In genomic region chr6:131386416-131387019, GRCm38 (mm10) we compare ENCODE assay signal across 8 mouse cellular contexts. TPM values are rescaled to one million over a fixed set of nuclear protein-coding genes. Genes with fewer than 3 reads are reported as not detected.
DNase-seq lines count a peak whose midpoint lies in the region; ATAC-seq and TF ChIP-seq lines count a peak whose summit lies in the region.

No protein-coding gene starts in this region.

- in situ Hi-C loops in ES-E14 (cut with MboI; ENCODE audit: low sequenced_read_pairs in 2 of 2, unreplicated experiment in 2 of 2) = no loop called here

- intact Hi-C loops in heart, postnatal 10 days (cut with DNase I) = no loop called here

- no peaks in the 10 kb centered on the region for H3K9me3 ChIP-seq in heart, embryonic 11.5 days (replicated peaks; ENCODE audit: control insufficient read depth, low read length)
- no peaks in the 10 kb centered on the region for H3K9me3 ChIP-seq in ES-E14 (ENCODE audit: control insufficient read depth, insufficient read depth, low read depth, low read length)
- no peaks in the 10 kb centered on the region for H3K9me3 ChIP-seq in heart, postnatal 0 days (replicated peaks; ENCODE audit: control insufficient read depth, low read length)

- WGBS in heart, embryonic 11.5 days (ENCODE audit: insufficient replicate concordance) = 38% methylated on average over 9 of the region's 9 CpGs
- 37% methylated on average over 9 of the region's 9 CpGs for WGBS in heart, postnatal 0 days
- WGBS in macrophage (ENCODE audit: missing documents) = 71% methylated on average over 8 of the region's 9 CpGs

- no peak for TF ChIP-seq CTCF in heart, postnatal 0 days (IDR thresholded peaks at IDR 0.05; ENCODE audit: low read depth)

- no peak for TF ChIP-seq EP300 in heart, postnatal 0 days (IDR thresholded peaks at IDR 0.05; ENCODE audit: low read depth)

- peak overlapping the region; percentile 81 for H3K4me3 ChIP-seq in heart, embryonic 11.5 days (ENCODE audit: low read depth, low read length)
- H3K4me3 ChIP-seq in ES-E14 (ENCODE audit: insufficient read depth in 1 of 2, low read depth in 1 of 2, low read length in 2 of 2, poor library complexity in 1 of 2, severe bottlenecking in 1 of 2) (peak overlapping the region; percentile 67 to 99), macrophage (ENCODE audit: inconsistent target) (peak overlapping the region; percentile 52; the same call in 1 of the 2 replicates)
- peak overlapping the region; percentile 73 for H3K4me3 ChIP-seq in heart, postnatal 0 days (ENCODE audit: low read depth, low read length)

- ATAC-seq in heart, embryonic 11.5 days (replicated peaks; ENCODE audit: insufficient number of reproducible peaks, low FRiP score, low TSS enrichment) = no peak
- no peak for ATAC-seq in heart, postnatal 0 days (ENCODE audit: insufficient read depth, low read depth)

- peak overlapping the region; percentile 92; the same call in 1 of the 2 replicates for H3K9ac ChIP-seq in heart, embryonic 11.5 days (ENCODE audit: low read depth, low read length)
- peak overlapping the region; percentile 99; the same call in 1 of the 2 replicates for H3K9ac ChIP-seq in ES-E14 (ENCODE audit: insufficient read depth, low read depth, low read length, poor library complexity, severe bottlenecking)
- H3K9ac ChIP-seq in heart, postnatal 0 days (replicated peaks; ENCODE audit: low read depth, low read length) = peak overlapping the region; percentile 95

- peak overlapping the region; percentile 90; the same call in 1 of the 2 replicates for H3K27ac ChIP-seq in heart, embryonic 11.5 days (ENCODE audit: low read depth, low read length)
- H3K27ac ChIP-seq in ES-E14 (ENCODE audit: insufficient read depth, low read depth, low read length, poor library complexity, severe bottlenecking) (no peak overlapping the region), macrophage (no peak overlapping the region)
- no peak overlapping the region; the same call in 1 of the 2 replicates for H3K27ac ChIP-seq in heart, postnatal 0 days (ENCODE audit: low read depth)

- H3K36me3 ChIP-seq in heart, embryonic 11.5 days (ENCODE audit: control insufficient read depth, insufficient read depth, low read length) = no peaks in the 10 kb centered on the region
- H3K36me3 ChIP-seq in ES-E14 (ENCODE audit: control insufficient read depth, insufficient read depth, low read length, poor library complexity, severe bottlenecking) (peaks cover 2% of the 10 kb centered on the region; the same call in 1 of the 2 replicates), macrophage (ENCODE audit: inconsistent target) (no peaks in the 10 kb centered on the region)
- H3K36me3 ChIP-seq in heart, postnatal 0 days (replicated peaks; ENCODE audit: control insufficient read depth, insufficient read depth, low read length) = no peaks in the 10 kb centered on the region; the same call in 1 of the 2 replicates

- H3K27me3 ChIP-seq in heart, embryonic 11.5 days (ENCODE audit: control insufficient read depth, insufficient read depth, low read length) = no peaks in the 10 kb centered on the region
- no peaks in the 10 kb centered on the region for H3K27me3 ChIP-seq in heart, postnatal 0 days (ENCODE audit: control insufficient read depth, insufficient read depth, low read length)

- H3K4me2 ChIP-seq in heart, embryonic 11.5 days = peak overlapping the region; percentile 91
- peak overlapping the region; percentile 88 for H3K4me2 ChIP-seq in heart, postnatal 0 days (ENCODE audit: low read depth, low read length)

- peaks cover 62% of the 10 kb centered on the region for H3K79me2 ChIP-seq in macrophage (ENCODE audit: inconsistent target)

- peaks cover 17% of the 10 kb centered on the region for H3K4me1 ChIP-seq in heart, embryonic 11.5 days (ENCODE audit: control insufficient read depth, insufficient read depth, low read length)
- peaks cover 9 to 15% of the 10 kb centered on the region in 2 experiments for H3K4me1 ChIP-seq in ES-E14 (ENCODE audit: control insufficient read depth in 2 of 2, insufficient read depth in 2 of 2, low read length in 2 of 2, poor library complexity in 1 of 2)
- H3K4me1 ChIP-seq in heart, postnatal 0 days (ENCODE audit: control insufficient read depth, insufficient read depth) = peaks cover 23% of the 10 kb centered on the region

- DNase-seq in heart, postnatal 10 days = no peak
- DNase-seq in ES-E14 (ENCODE audit: low read depth, low spot score) = no peak
- no peak for DNase-seq in heart, postnatal 0 days (ENCODE audit: low spot score)
- no peak for DNase-seq in adrenal gland, postnatal 25 days
- no peak for DNase-seq in c-Kit-positive CD71-positive TER-119-positive erythroid progenitor cells, embryonic 14.5 days (ENCODE audit: low spot score)
- no peak for DNase-seq in natural killer cell, adult 2 months (ENCODE audit: low spot score in 2 of 2)

TF ChIP-seq in ES-E14, 5 proteins besides CTCF, POLR2A, EP300 and RAD21:
- TF ChIP-seq HCFC1 (IDR thresholded peaks at IDR 0.05; ENCODE audit: borderline replicate concordance, insufficient read depth, low read length) (no peak), ZC3H11A (IDR thresholded peaks at IDR 0.05; ENCODE audit: borderline replicate concordance, low read depth, low read length) (no peak), ZNF384 (IDR thresholded peaks at IDR 0.05; ENCODE audit: low read depth, low read length) (no peak), CHD2 (IDR thresholded peaks at IDR 0.05; ENCODE audit: low read depth, low read length) (no peak), MAFK (IDR thresholded peaks at IDR 0.05; ENCODE audit: insufficient read depth, low read depth, low read length) (no peak)

RNA-seq across cellular contexts. Expression of gene Ybx3, which starts 1.8 kb away (rescaled TPM):
- 50.8 and 58.4 TPM in 2 replicates for polyA plus RNA-seq in heart, embryonic 11.5 days (2014; fragmentation: Nextera tagmentation; extraction: Ambion mirVana)
- 100 to 1,000 TPM; 235 to 248 TPM for total RNA-seq in heart, postnatal 10 days (2021)
- 275 and 332 TPM in 2 replicates for total RNA-seq in ES-E14 (2012; rRNA removed)
- total RNA-seq in heart, postnatal 0 days (2014; rRNA removed; ENCODE audit: low replicate concordance) = 194 and 238 TPM in 2 replicates
- polyA plus RNA-seq in heart, postnatal 0 days (2015; fragmentation: Nextera tagmentation; extraction: Ambion mirVana) = 54.6 and 61.7 TPM in 2 replicates
- 10 to 100 TPM in 23 of 26 experiments, 1 to 10 TPM in 3; 6.0 to 30.0 (median 15.5) TPM for total RNA-seq in macrophage (2018; cell fraction: chromatin; rRNA removed)
- total RNA-seq in macrophage (2018; cell fraction: cytosol; rRNA removed) = 10 to 100 TPM; 30.5 to 56.4 (median 36.4) TPM
- total RNA-seq in macrophage (2018; cell fraction: nucleus; rRNA removed) = 10 to 100 TPM in 25 of 26 experiments, 1 to 10 TPM in 1; 8.7 to 47.6 (median 16.4) TPM
- polyA plus RNA-seq in macrophage (2018) = 23.2 to 133 TPM (median 72.9 TPM) in 3 replicates
- total RNA-seq in adrenal gland, postnatal 25 days (2021) = 194 and 279 TPM in 2 replicates

RNA-seq across cellular contexts. Expression of gene Styk1, which starts 33.1 kb away (rescaled TPM):
- 0.73 and 0.94 TPM in 2 replicates for polyA plus RNA-seq in heart, embryonic 11.5 days (2014; fragmentation: Nextera tagmentation; extraction: Ambion mirVana)
- under 1 TPM; 0.14 to 0.20 TPM for total RNA-seq in heart, postnatal 10 days (2021)
- total RNA-seq in ES-E14 (2012; rRNA removed) = 1.3 and 1.4 TPM in 2 replicates
- 0.15 TPM in 1 of 2 replicates, not detected in the other for total RNA-seq in heart, postnatal 0 days (2014; rRNA removed; ENCODE audit: low replicate concordance)
- polyA plus RNA-seq in heart, postnatal 0 days (2015; fragmentation: Nextera tagmentation; extraction: Ambion mirVana) = 0.27 and 0.52 TPM in 2 replicates
- under 1 TPM in 5 of 26 experiments, not detected in 21; 0.32 to 0.68 (median 0.58) TPM for total RNA-seq in macrophage (2018; cell fraction: chromatin; rRNA removed)
- under 1 TPM in 1 of 26 experiments, not detected in 25; 0.05 TPM for total RNA-seq in macrophage (2018; cell fraction: cytosol; rRNA removed)
- total RNA-seq in macrophage (2018; cell fraction: nucleus; rRNA removed) = under 1 TPM in 1 of 26 experiments, not detected in 25; 0.69 TPM
- polyA plus RNA-seq in macrophage (2018) = not detected in 3 replicates
- 0.73 TPM in 1 of 2 replicates, not detected in the other for total RNA-seq in adrenal gland, postnatal 25 days (2021)
